14 mouse cellular contexts compared by ENCODE assay signal in the genomic region with DNA sequence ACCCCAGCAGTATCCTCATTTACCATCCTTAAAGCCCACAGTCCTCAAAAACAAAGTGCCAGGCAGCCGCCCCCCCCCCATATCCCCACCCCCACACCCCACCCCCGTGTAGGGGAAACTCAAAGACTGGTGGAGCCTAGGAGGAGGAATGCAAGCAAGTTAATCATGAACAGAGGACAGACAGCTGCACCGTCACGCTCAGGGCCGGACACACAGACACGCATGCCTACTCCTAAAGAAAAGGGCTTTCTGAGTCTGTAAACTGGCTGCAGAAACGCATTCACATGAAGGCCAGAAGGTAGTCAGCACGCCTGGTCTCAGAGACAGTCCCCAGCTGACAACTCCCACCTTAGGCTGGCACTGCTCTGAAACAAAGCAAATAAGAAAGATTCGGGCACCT.
"Had no signal": no experiment of that assay in that cellular context is flagged by ENCODE, and none has a peak within 500 bp of the region (broad histone marks: within the 10 kb centered on the region; RNA-seq: fewer than 3 reads in every experiment).

No protein-coding gene starts in this region.

- H3K9me3 ChIP-seq: limb, embryonic 10.5 days; liver, embryonic 12.5 days; lung, embryonic 15.5 days; megakaryocyte, embryonic 14.5 days; midbrain, embryonic 15.5 days; neural tube, embryonic 12.5 days had no signal

- H3K9ac ChIP-seq: liver, embryonic 12.5 days; lung, embryonic 15.5 days; midbrain, embryonic 15.5 days; neural tube, embryonic 12.5 days had no signal

- H3K4me2 ChIP-seq: liver, embryonic 12.5 days; lung, embryonic 15.5 days; midbrain, embryonic 11.5 days; midbrain, embryonic 15.5 days; neural tube, embryonic 12.5 days had no signal

- DNase-seq: lung, postnatal 14 days; retina, postnatal 1 day; right cerebral cortex, postnatal 25 days; thymus, postnatal 36 days had no signal

- H3K4me3 ChIP-seq: left cerebral cortex, adult 2 months; limb, embryonic 10.5 days; liver, embryonic 12.5 days; lung, embryonic 15.5 days; megakaryocyte, embryonic 14.5 days; midbrain, embryonic 15.5 days; neural tube, embryonic 12.5 days had no signal

- H3K36me3 ChIP-seq: limb, embryonic 10.5 days; liver, embryonic 12.5 days; lung, embryonic 15.5 days; midbrain, embryonic 15.5 days; neural tube, embryonic 12.5 days had no signal

- H3K27ac ChIP-seq: hindbrain, postnatal 0 days; left cerebral cortex, adult 2 months; limb, embryonic 10.5 days; liver, embryonic 12.5 days; lung, embryonic 15.5 days; macrophage; midbrain, embryonic 15.5 days; neural tube, embryonic 12.5 days had no signal

- ATAC-seq: hindbrain, postnatal 0 days; liver, embryonic 12.5 days; midbrain, embryonic 15.5 days had no signal
